Mouse (Mus musculus) CH12.LX (cell line): Measurements from ENCODE around the gene Specc1l. TPM values are rescaled to one million over a fixed set of nuclear protein-coding genes. Genes with fewer than 3 reads are reported as not detected.
A peak's percentile ranks its signal among the peaks of the same experiment; 100 is the strongest.

Experiments used
- DNase-seq: peaks from one replicate; pipeline ENCODE4 v3.0.0-alpha.2; 2013; ENCODE audit errors: extremely low read depth
- H3K27ac ChIP-seq: 2 replicates; pipeline ENCODE4 v1.5.1; 2012; ENCODE audit warnings: low read depth, mild to moderate bottlenecking, control low read depth, moderate library complexity; ENCODE audit not compliant: insufficient read depth
- H3K27me3 ChIP-seq: replicated peaks from 2 replicates; pipeline ENCODE3; 2012; ENCODE audit warnings: inconsistent platforms
- H3K36me3 ChIP-seq, 2 experiments: replicated peaks in 1 of 2; 2 replicates each; pipeline versions ENCODE3 to v1.6.1; 2012; ENCODE audit warnings: inconsistent platforms in 1 of 2, low read length in 1 of 2, mild to moderate bottlenecking in 1 of 2, mixed read lengths in 1 of 2, moderate library complexity in 1 of 2; ENCODE audit not compliant: control insufficient read depth in 1 of 2, insufficient read depth in 1 of 2
- H3K4me1 ChIP-seq, 2 experiments: 2 replicates each; pipeline ENCODE4 v1.6.1; 2012; ENCODE audit warnings: inconsistent platforms in 1 of 2, moderate library complexity in 1 of 2; ENCODE audit not compliant: insufficient read depth in 2 of 2, control insufficient read depth in 1 of 2
- H3K4me2 ChIP-seq: 2 replicates; pipeline ENCODE4 v1.6.1; 2012; ENCODE audit warnings: low read depth, mild to moderate bottlenecking, control low read depth; ENCODE audit not compliant: poor library complexity, insufficient read depth, severe bottlenecking
- H3K4me3 ChIP-seq, 3 experiments: fragments of 150-350 bp in 1 of 3; sonication (generic) in 1 of 3; replicated peaks in 1 of 3; 2 replicates each; pipeline versions ENCODE3 to v1.5.1; 2011 to 2012; ENCODE audit warnings: low read depth in 2 of 3, low read length in 2 of 3, mild to moderate bottlenecking in 2 of 3, moderate library complexity in 2 of 3, control low read depth in 1 of 3, improper control_type of control experiment in 1 of 3, inconsistent platforms in 1 of 3, mixed read lengths in 1 of 3; ENCODE audit not compliant: poor library complexity in 1 of 3
- H3K79me2 ChIP-seq: replicated peaks from 2 replicates; pipeline ENCODE4 v1.6.1; 2012; ENCODE audit warnings: mild to moderate bottlenecking, moderate library complexity; ENCODE audit not compliant: control insufficient read depth, poor library complexity, insufficient read depth, severe bottlenecking; ENCODE audit errors: extremely low read depth
- H3K9ac ChIP-seq: 2 replicates; pipeline ENCODE4 v1.6.1; 2012; ENCODE audit warnings: low read depth, mild to moderate bottlenecking, control low read depth, moderate library complexity; ENCODE audit not compliant: insufficient read depth
- H3K9me3 ChIP-seq: replicated peaks from 2 replicates; pipeline ENCODE3; 2012; ENCODE audit warnings: low read length, inconsistent platforms, mixed read lengths
- BHLHE40 ChIP-seq: IDR thresholded peaks from 2 replicates; pipeline ENCODE4 v1.6.1; 2011; ENCODE audit warnings: mild to moderate bottlenecking, low read depth, low read length, improper control_type of control experiment
- CHD2 ChIP-seq: IDR thresholded peaks from 2 replicates; pipeline ENCODE4 v1.6.1; 2011; ENCODE audit warnings: low read length, improper control_type of control experiment
- CTCF ChIP-seq, 2 experiments: IDR thresholded peaks in 1 of 2; conservative IDR thresholded peaks in 1 of 2; 2 replicates each; pipeline ENCODE4 v1.5.1; 2011 to 2012; ENCODE audit warnings: low read depth in 2 of 2, low read length in 2 of 2, improper control_type of control experiment in 1 of 2, inconsistent platforms in 1 of 2, mild to moderate bottlenecking in 1 of 2, moderate library complexity in 1 of 2
- E2F4 ChIP-seq: IDR thresholded peaks from 2 replicates; pipeline ENCODE4 v1.6.1; 2011; ENCODE audit warnings: low read depth, low read length, improper control_type of control experiment; ENCODE audit not compliant: insufficient replicate concordance
- ELF1 ChIP-seq: IDR thresholded peaks from 2 replicates; pipeline ENCODE4 v1.6.1; 2014; ENCODE audit warnings: low read depth, mild to moderate bottlenecking, inconsistent platforms, low read length, improper control_type of control experiment
- EP300 ChIP-seq: IDR thresholded peaks from 2 replicates; pipeline ENCODE4 v1.6.1; 2011; ENCODE audit warnings: low read length, improper control_type of control experiment
- ETS1 ChIP-seq: conservative IDR thresholded peaks from 2 replicates; pipeline ENCODE4 v1.6.1; 2012; ENCODE audit warnings: low read depth, mild to moderate bottlenecking, inconsistent platforms, low read length, improper control_type of control experiment, moderate library complexity
- GABPA ChIP-seq: IDR thresholded peaks from 2 replicates; pipeline ENCODE4 v1.6.1; 2012; ENCODE audit warnings: low read depth, low read length, improper control_type of control experiment, inconsistent platforms; ENCODE audit not compliant: insufficient replicate concordance
- HCFC1 ChIP-seq: IDR thresholded peaks from 2 replicates; pipeline ENCODE4 v1.6.1; 2012; ENCODE audit warnings: low read depth, mild to moderate bottlenecking, inconsistent platforms, low read length, improper control_type of control experiment
- IRF4 ChIP-seq: IDR thresholded peaks from 2 replicates; pipeline ENCODE4 v1.6.1; 2014; ENCODE audit warnings: low read depth, mild to moderate bottlenecking, inconsistent platforms, low read length, improper control_type of control experiment
- JUN ChIP-seq: IDR thresholded peaks from 2 replicates; pipeline ENCODE4 v1.6.1; 2011; ENCODE audit warnings: low read depth, mild to moderate bottlenecking, low read length, improper control_type of control experiment, moderate library complexity; ENCODE audit not compliant: insufficient read depth
- KAT2A ChIP-seq: IDR thresholded peaks from 2 replicates; pipeline ENCODE4 v1.6.1; 2012; ENCODE audit warnings: low read length, improper control_type of control experiment, inconsistent platforms; ENCODE audit not compliant: insufficient replicate concordance
- MAZ ChIP-seq: IDR thresholded peaks from 2 replicates; pipeline ENCODE4 v1.6.1; 2012; ENCODE audit warnings: low read depth, mild to moderate bottlenecking, inconsistent platforms, low read length, improper control_type of control experiment, moderate library complexity
- MYC ChIP-seq: IDR thresholded peaks from 2 replicates; pipeline ENCODE4 v1.6.1; 2011; ENCODE audit warnings: low read depth, mild to moderate bottlenecking, improper control_type of control experiment, low read length
- PAX5 ChIP-seq: IDR thresholded peaks from 2 replicates; pipeline ENCODE4 v1.6.1; 2012; ENCODE audit warnings: low read length, inconsistent platforms, mixed read lengths
- POLR2AphosphoS2 ChIP-seq: IDR thresholded peaks from 2 replicates; pipeline ENCODE4 v1.6.1; 2011; ENCODE audit warnings: low read depth, low read length, improper control_type of control experiment
- SIN3A ChIP-seq: IDR thresholded peaks from 2 replicates; pipeline ENCODE4 v1.6.1; 2012; ENCODE audit warnings: low read length, improper control_type of control experiment, inconsistent platforms
- TBP ChIP-seq: conservative IDR thresholded peaks from 2 replicates; pipeline ENCODE4 v1.6.1; 2011; ENCODE audit warnings: low read depth, low read length, improper control_type of control experiment
- UBTF ChIP-seq: IDR thresholded peaks from 2 replicates; pipeline ENCODE4 v1.6.1; 2012; ENCODE audit warnings: low read depth, mild to moderate bottlenecking, inconsistent platforms, low read length, improper control_type of control experiment, moderate library complexity
- USF2 ChIP-seq: conservative IDR thresholded peaks from 2 replicates; pipeline ENCODE4 v1.6.1; 2011; ENCODE audit warnings: low read depth, low read length, improper control_type of control experiment
- ZC3H11A ChIP-seq: IDR thresholded peaks from 2 replicates; pipeline ENCODE4 v1.6.1; 2012; ENCODE audit warnings: low read depth, mild to moderate bottlenecking, inconsistent platforms, low read length, improper control_type of control experiment
- ZKSCAN1 ChIP-seq: IDR thresholded peaks from 2 replicates; pipeline ENCODE4 v1.6.1; 2012; ENCODE audit warnings: low read depth, inconsistent platforms, low read length, improper control_type of control experiment, borderline replicate concordance
- ZNF384 ChIP-seq: IDR thresholded peaks from 2 replicates; pipeline ENCODE4 v1.6.1; 2012; ENCODE audit warnings: low read depth, low read length, improper control_type of control experiment, inconsistent platforms
- dilution Hi-C: fragments of 300-500 bp; cut with MboI; formaldehyde crosslinking; loops from 2 replicates; pipeline ENCODE4 v1.14.3; 2020; ENCODE audit warnings: low sequenced_read_pairs; ENCODE audit not compliant: extremely low pct_unique_long_range_greater_than_20kb, extremely low pct_ligation_motif_present
- in situ Hi-C: fragments of 300-500 bp; cut with MboI; formaldehyde crosslinking; loops from 3 replicates; pipeline ENCODE4 v1.14.3; 2019; ENCODE audit warnings: low sequenced_read_pairs, low pct_ligation_motif_present, low pct_unique_long_range_greater_than_20kb, mixed read lengths
- polyA plus RNA-seq: library from polyadenylated mRNA; unstranded; fragments of >175 nt; gene quantifications from 2 replicates; pipeline ENCODE4 v1.2.1, GENCODE M21; 2012; ENCODE audit warnings: low read depth; ENCODE audit not compliant: insufficient read length
- total RNA-seq, 2 experiments: library from RNA; depleted of rRNA; stranded (reverse); fragments of 300-350 nt in 1 of 2; fragments of >200 nt in 1 of 2; gene quantifications; 2 replicates each; pipeline ENCODE4 v1.2.3; 2012 to 2014

The Specc1l gene
- total and polyA plus RNA-seq, 3 experiments, result 18.6 to 25.1 (median 21.1) TPM

DNA sequence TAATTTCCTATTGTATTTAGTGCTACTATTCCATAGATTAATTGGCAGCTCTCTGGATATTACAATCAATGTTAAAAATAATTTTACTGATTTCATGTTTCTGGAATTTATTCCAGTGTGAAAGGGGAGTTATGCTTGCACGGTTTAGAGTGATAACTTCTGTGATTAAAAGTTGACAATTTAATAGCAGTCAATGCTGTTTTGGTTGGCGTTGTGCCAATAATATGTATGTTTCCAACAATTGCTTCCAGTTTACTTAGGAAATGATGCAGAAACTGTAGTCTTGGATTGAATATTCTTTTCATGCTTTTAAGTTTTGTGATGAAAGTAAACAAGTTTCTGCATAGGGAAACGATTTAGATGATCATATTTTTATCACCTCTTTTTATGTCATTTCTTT is 45.5 kb downstream of the Specc1l start:
- no peaks in the 10 kb centered on the region for H3K27me3 ChIP-seq
- TF ChIP-seq KAT2A (no peak), MYC (no peak), USF2 (no peak), BHLHE40 (no peak), JUN (no peak), EP300 (no peak), ZNF384 (no peak), SIN3A (no peak), ZKSCAN1 (no peak), CTCF (conservative IDR thresholded peaks at IDR 0.05 in 1 of 2, IDR thresholded peaks at IDR 0.05 in 1 of 2; ENCODE audit: low read depth in 2 of 2, low read length in 2 of 2) (no peak), E2F4 (no peak), GABPA (no peak), HCFC1 (no peak), PAX5 (no peak), POLR2AphosphoS2 (no peak), MAZ (no peak)
- no peak overlapping the region for H3K4me2 ChIP-seq
- in situ Hi-C loops, result no loop called here
- H3K9me3 ChIP-seq, result no peaks in the 10 kb centered on the region
- no peaks in the 10 kb centered on the region for H3K79me2 ChIP-seq
- H3K4me3 ChIP-seq, result no peak overlapping the region
- peaks cover 0 to 39% of the 10 kb centered on the region in 2 experiments; a peak in 2 of 4 replicates for H3K4me1 ChIP-seq
- no peak overlapping the region for H3K9ac ChIP-seq
- no peak overlapping the region for H3K27ac ChIP-seq
- dilution Hi-C loops, result no loop called here
- DNase-seq, result no peak
- peaks cover 33 to 64% of the 10 kb centered on the region in 2 experiments for H3K36me3 ChIP-seq

GRCm38 (mm10) chr10:75258241-75258640 is 46.4 kb downstream of the Specc1l start:
- no peak overlapping the region for H3K27ac ChIP-seq
- in situ Hi-C loops, result no loop called here

More at GRCm38 (mm10) chr10:75258241-75258640, 46.4 kb downstream of the Specc1l start:
- H3K79me2 ChIP-seq, result no peaks in the 10 kb centered on the region
- no peaks in the 10 kb centered on the region for H3K27me3 ChIP-seq
- H3K9me3 ChIP-seq, result no peaks in the 10 kb centered on the region
- no peak for TF ChIP-seq JUN
- no peak for TF ChIP-seq UBTF
- 0 out of 2 replicates have a peak, but pooled peaks have one; percentile 30 for TF ChIP-seq ELF1
- TF ChIP-seq IRF4, result peak; percentile 74
- TF ChIP-seq ZC3H11A, result no peak
- peak; percentile 63 for TF ChIP-seq ZNF384
- TF ChIP-seq ETS1, result peak; percentile 63
- no peak for TF ChIP-seq TBP
- no peak for TF ChIP-seq CHD2
- no peak for TF ChIP-seq CTCF (conservative IDR thresholded peaks at IDR 0.05 in 1 of 2, IDR thresholded peaks at IDR 0.05 in 1 of 2; ENCODE audit: low read depth in 2 of 2, low read length in 2 of 2)
- peak; percentile 85 for TF ChIP-seq EP300
- 0 out of 2 replicates have a peak, but pooled peaks have one; percentile 32 for TF ChIP-seq SIN3A
- TF ChIP-seq, all 38 proteins: peak for 6
- peak; percentile 83 for DNase-seq
- peaks cover 41 to 66% of the 10 kb centered on the region in 2 experiments for H3K36me3 ChIP-seq
- H3K4me2 ChIP-seq, result peak overlapping the region; percentile 31; the same call in 1 of the 2 replicates
- H3K9ac ChIP-seq, result no peak overlapping the region
- no peak overlapping the region for H3K4me3 ChIP-seq
- H3K4me1 ChIP-seq, result peaks cover 0 to 39% of the 10 kb centered on the region in 2 experiments; a peak in 2 of 4 replicates
- dilution Hi-C loops, result no loop called here
